Mouse (Mus musculus): ENCODE data around the gene Ccdc162. TPM values are rescaled to one million over a fixed set of nuclear protein-coding genes. Genes with fewer than 3 reads are reported as not detected.

Ccdc162 gene
- total RNA-seq, 1 experiment from 2014 or later: 0.39 TPM

- no peak for DNase-seq
Measured at GRCm38 (mm10) chr10:41633801-41634200, 82.6 kb downstream of the Ccdc162 start.

GRCm38 (mm10) chr10:41632062-41632461 lies 84.4 kb downstream of the Ccdc162 start:
- DNase-seq: no peak

GRCm38 (mm10) chr10:41626996-41627395 lies 89.4 kb downstream of the Ccdc162 start:
- no peak for DNase-seq

GRCm38 (mm10) chr10:41619988-41620387 lies 96.4 kb downstream of the Ccdc162 start:
- DNase-seq: no peak

- DNase-seq: no peak
Measured at GRCm38 (mm10) chr10:41615487-41615886, 100.9 kb downstream of the Ccdc162 start.

- no peak for DNase-seq
Measured at GRCm38 (mm10) chr10:41611941-41612340, 104.5 kb downstream of the Ccdc162 start.

- no peak for DNase-seq
Measured at GRCm38 (mm10) chr10:41609475-41609874, 107.0 kb downstream of the Ccdc162 start.

GRCm38 (mm10) chr10:41608485-41608884 lies 107.9 kb downstream of the Ccdc162 start:
- DNase-seq: no peak

- DNase-seq: no peak
Measured at GRCm38 (mm10) chr10:41602667-41603066, 113.8 kb downstream of the Ccdc162 start.

- DNase-seq: no peak
Measured at GRCm38 (mm10) chr10:41601898-41602545, 114.4 kb downstream of the Ccdc162 start.

- DNase-seq: no peak
Measured at GRCm38 (mm10) chr10:41601302-41601701, 115.1 kb downstream of the Ccdc162 start.

GRCm38 (mm10) chr10:41599051-41599450 lies 117.4 kb downstream of the Ccdc162 start:
- DNase-seq: no peak

GRCm38 (mm10) chr10:41598221-41598620 lies 118.2 kb downstream of the Ccdc162 start:
- no peak for DNase-seq

GRCm38 (mm10) chr10:41595550-41595949 lies 120.9 kb downstream of the Ccdc162 start:
- DNase-seq: no peak

- DNase-seq: no peak
Measured at GRCm38 (mm10) chr10:41594957-41595356, 121.5 kb downstream of the Ccdc162 start.

- no peak for DNase-seq
Measured at GRCm38 (mm10) chr10:41594433-41594832, 122.0 kb downstream of the Ccdc162 start.

- DNase-seq: no peak
Measured at GRCm38 (mm10) chr10:41588616-41589015, 127.8 kb downstream of the Ccdc162 start.

- no peak for DNase-seq
Measured at GRCm38 (mm10) chr10:41586947-41587852, 129.2 kb downstream of the Ccdc162 start.

- DNase-seq: no peak
Measured at GRCm38 (mm10) chr10:41583383-41583782, 133.1 kb downstream of the Ccdc162 start.

GRCm38 (mm10) chr10:41582901-41583361 lies 133.5 kb downstream of the Ccdc162 start:
- no peak for DNase-seq

GRCm38 (mm10) chr10:41580441-41580840 lies 136.0 kb downstream of the Ccdc162 start:
- no peak for DNase-seq

- no peak for DNase-seq
Measured at GRCm38 (mm10) chr10:41578541-41578940, 137.9 kb downstream of the Ccdc162 start.

- no peak for DNase-seq
Measured at GRCm38 (mm10) chr10:41576328-41576833, 140.1 kb downstream of the Ccdc162 start.

Measured in adrenal gland, postnatal 25 days (tissue).